Mouse (Mus musculus) hindbrain, embryonic 10.5 days (tissue): Measurements from ENCODE around the gene Cop1. TPM values are rescaled to one million over a fixed set of nuclear protein-coding genes. Genes with fewer than 3 reads are reported as not detected.

Source experiments
- DNase-seq: peaks from one replicate; pipeline ENCODE4 v3.0.0-alpha.2; 2017; ENCODE audit warnings: low spot score
- H3K27ac ChIP-seq: fragments of 300-500 bp; sonication (generic); 2 replicates; pipeline ENCODE4 v1.5.1; 2016; ENCODE audit warnings: mild to moderate bottlenecking, moderate library complexity
- H3K27me3 ChIP-seq: fragments of 300-500 bp; sonication (generic); 2 replicates; pipeline ENCODE4 v1.6.1; 2016; ENCODE audit warnings: mild to moderate bottlenecking; ENCODE audit not compliant: poor library complexity, insufficient read depth, severe bottlenecking
- H3K36me3 ChIP-seq: fragments of 300-500 bp; sonication (generic); 2 replicates; pipeline ENCODE4 v1.6.1; 2016; ENCODE audit warnings: mild to moderate bottlenecking, moderate library complexity
- H3K4me1 ChIP-seq: fragments of 300-500 bp; sonication (generic); replicated peaks from 2 replicates; pipeline ENCODE4 v1.6.1; 2016; ENCODE audit warnings: mild to moderate bottlenecking
- H3K4me3 ChIP-seq: fragments of 300-500 bp; sonication (generic); 2 replicates; pipeline ENCODE4 v1.5.1; 2016; ENCODE audit warnings: mild to moderate bottlenecking, moderate library complexity
- H3K9me3 ChIP-seq: fragments of 300-500 bp; sonication (generic); 2 replicates; pipeline ENCODE4 v1.6.1; 2016; ENCODE audit warnings: mild to moderate bottlenecking, moderate library complexity
- WGBS: fragments of 180-500 bp; shearing (Covaris S2); methylation state at CpG from one replicate; pipeline ENCODE4 v1.1.7; 2016; 5-methylcytosine and 5-hydroxymethylcytosine counted together
- polyA plus RNA-seq: library from polyadenylated mRNA; unstranded; fragments of >200 nt; fragmentation: Nextera tagmentation; extraction: Ambion mirVana; gene quantifications from 2 replicates; pipeline ENCODE4 v1.2.1, GENCODE M21; 2016

Gene Cop1
- polyA plus RNA-seq, 1 experiment from 2014 or later = 21.4 TPM

- Histone ChIP-seq H3K27me3 (no peaks in the 10 kb centered on the region), H3K4me1 (peaks cover 13% of the 10 kb centered on the region), H3K27ac (peak overlapping the region; percentile 60), H3K9me3 (no peaks in the 10 kb centered on the region), H3K4me3 (no peak overlapping the region), H3K36me3 (no peaks in the 10 kb centered on the region)
- 19% methylated on average over 6 of the region's 6 CpGs for WGBS
- peak; percentile 25 for DNase-seq
Observed at GRCm38 (mm10) chr1:159393070-159393699, 161.1 kb downstream of the Cop1 start.

DNA sequence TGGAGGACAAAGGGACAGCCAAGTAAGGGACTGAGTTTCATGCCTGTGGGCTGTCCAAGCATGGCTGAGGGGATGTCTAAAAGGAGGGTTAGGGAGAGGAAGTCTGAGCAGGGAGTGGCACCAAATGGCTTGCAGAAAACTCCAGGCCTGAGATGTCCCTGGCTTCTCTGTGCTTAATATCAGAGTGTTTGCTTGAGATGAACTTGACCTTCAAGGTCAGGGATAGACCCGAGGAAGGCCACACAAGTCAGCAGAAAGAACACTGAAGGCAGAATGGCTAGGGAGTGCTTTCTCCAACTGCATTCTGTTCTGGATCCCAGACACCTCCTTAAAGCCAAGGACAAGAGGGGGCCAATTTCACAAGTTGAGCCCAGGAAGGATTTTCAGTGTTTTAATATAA lies 161.8 kb downstream of the Cop1 start:
- Histone ChIP-seq H3K9me3 (no peaks in the 10 kb centered on the region), H3K27me3 (no peaks in the 10 kb centered on the region), H3K36me3 (no peaks in the 10 kb centered on the region), H3K4me1 (peaks cover 13% of the 10 kb centered on the region), H3K27ac (no peak overlapping the region), H3K4me3 (no peak overlapping the region)
- WGBS = 47% methylated on average over 1 of the region's 1 CpGs
- no peak for DNase-seq

- Histone ChIP-seq H3K9me3 (no peaks in the 10 kb centered on the region), H3K27ac (no peak overlapping the region), H3K4me1 (peaks cover 13% of the 10 kb centered on the region), H3K36me3 (no peaks in the 10 kb centered on the region), H3K27me3 (no peaks in the 10 kb centered on the region), H3K4me3 (no peak overlapping the region)
- DNase-seq = peak; percentile 57
- WGBS = 11% methylated on average over 9 of the region's 9 CpGs
Observed at GRCm38 (mm10) chr1:159396515-159396914, 164.4 kb downstream of the Cop1 start.
